Mouse (Mus musculus) intestine, embryonic 15.5 days (tissue): Measurements from ENCODE around the gene Tmprss9. TPM values are rescaled to one million over a fixed set of nuclear protein-coding genes. Genes with fewer than 3 reads are reported as not detected.

Experiments used
- ATAC-seq: fragments of 200-750 bp; cut with Nextera tagmentation; 2 replicates; pipeline ENCODE4 v1.8.0; 2017; ENCODE audit warnings: moderate TSS enrichment, moderate library complexity
- H3K27ac ChIP-seq: fragments of 300-500 bp; sonication (generic); 2 replicates; pipeline ENCODE4 v1.5.1; 2015; ENCODE audit warnings: mild to moderate bottlenecking, inconsistent platforms
- H3K27me3 ChIP-seq: fragments of 300-500 bp; sonication (generic); replicated peaks from 2 replicates; pipeline ENCODE4 v1.6.1; 2015; ENCODE audit warnings: inconsistent platforms
- H3K36me3 ChIP-seq: fragments of 300-500 bp; sonication (generic); 2 replicates; pipeline ENCODE4 v1.6.1; 2015; ENCODE audit warnings: inconsistent platforms
- H3K4me1 ChIP-seq: fragments of 300-500 bp; sonication (generic); replicated peaks from 2 replicates; pipeline ENCODE4 v1.6.1; 2015; ENCODE audit warnings: inconsistent platforms
- H3K4me2 ChIP-seq: fragments of 300-500 bp; sonication (generic); replicated peaks from 2 replicates; pipeline ENCODE4 v1.6.1; 2015; ENCODE audit warnings: mild to moderate bottlenecking, inconsistent platforms
- H3K4me3 ChIP-seq: fragments of 300-500 bp; sonication (generic); replicated peaks from 2 replicates; pipeline ENCODE4 v1.5.1; 2015; ENCODE audit warnings: inconsistent platforms
- H3K9ac ChIP-seq: fragments of 300-500 bp; sonication (generic); 2 replicates; pipeline ENCODE4 v1.6.1; 2015; ENCODE audit warnings: inconsistent platforms
- H3K9me3 ChIP-seq: fragments of 300-500 bp; sonication (generic); 2 replicates; pipeline ENCODE4 v1.6.1; 2016; ENCODE audit warnings: inconsistent platforms
- WGBS: fragments of 180-500 bp; shearing (Covaris S2); methylation state at CpG from one replicate; pipeline ENCODE4 v1.1.7; 2015; 5-methylcytosine and 5-hydroxymethylcytosine counted together
- polyA plus RNA-seq: library from polyadenylated mRNA; unstranded; fragments of >200 nt; fragmentation: Nextera tagmentation; extraction: Ambion mirVana; gene quantifications from 2 replicates; pipeline ENCODE4 v1.2.1, GENCODE M21; 2015

The Tmprss9 gene
- polyA plus RNA-seq, 1 experiment from 2014 or later: 0.05 TPM

DNA sequence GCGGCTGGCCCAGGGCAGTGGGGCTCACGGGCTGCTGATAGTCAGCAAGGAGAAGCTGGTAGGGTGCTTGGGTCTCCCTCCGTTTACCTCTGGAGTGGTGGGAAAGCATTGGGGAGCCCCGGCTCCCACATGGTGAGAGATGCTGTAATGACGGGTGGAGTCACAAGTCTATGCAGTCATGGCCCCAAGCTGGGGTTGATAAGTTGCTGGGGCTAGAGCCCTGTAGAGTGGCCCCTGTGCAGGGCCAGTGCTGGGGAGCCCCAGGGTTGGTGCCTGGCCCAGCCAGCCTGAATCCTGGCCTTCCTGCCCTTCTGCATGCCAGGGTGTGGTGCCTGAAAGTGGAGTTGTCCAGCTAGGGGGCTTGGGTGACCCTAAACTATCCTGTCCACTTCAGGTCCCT, 9.3 kb upstream of the Tmprss9 start:
- 90% methylated on average over 5 of the region's 5 CpGs for WGBS
- peaks cover 19% of the 10 kb centered on the region; the same call in 1 of the 2 replicates for H3K36me3 ChIP-seq
- H3K27ac ChIP-seq: no peak overlapping the region
- no peak for ATAC-seq
- H3K4me3 ChIP-seq: no peak overlapping the region
- peaks cover 5% of the 10 kb centered on the region for H3K4me1 ChIP-seq
- no peaks in the 10 kb centered on the region for H3K9me3 ChIP-seq
- H3K27me3 ChIP-seq: no peaks in the 10 kb centered on the region
- no peak overlapping the region for H3K4me2 ChIP-seq
- H3K9ac ChIP-seq: no peak overlapping the region

DNA sequence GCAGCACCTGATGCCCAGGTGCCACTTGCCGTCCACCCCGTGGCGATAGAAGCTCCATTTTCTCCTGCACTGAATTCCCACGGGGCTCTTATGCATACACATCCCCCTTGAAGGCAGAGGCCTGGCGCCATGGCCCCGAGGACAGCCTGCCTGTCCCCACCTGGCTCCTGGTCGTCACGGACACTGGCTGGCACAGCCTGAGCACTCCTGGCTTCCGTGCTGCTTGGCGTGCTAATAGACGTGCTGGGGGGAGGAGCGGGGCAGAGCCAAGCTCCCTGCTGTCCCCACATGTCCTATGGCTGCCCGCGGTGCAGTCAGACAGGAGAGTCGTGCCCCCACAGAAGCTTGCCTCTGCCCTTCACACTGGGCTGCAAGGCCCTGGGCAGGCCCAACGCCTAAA, 7.2 kb upstream of the Tmprss9 start:
- H3K4me1 ChIP-seq: no peaks in the 10 kb centered on the region
- H3K27ac ChIP-seq: no peak overlapping the region
- ATAC-seq: no peak
- no peak overlapping the region for H3K4me2 ChIP-seq
- peaks cover 22% of the 10 kb centered on the region for H3K36me3 ChIP-seq
- no peak overlapping the region for H3K9ac ChIP-seq
- H3K9me3 ChIP-seq: no peaks in the 10 kb centered on the region
- H3K27me3 ChIP-seq: no peaks in the 10 kb centered on the region
- no peak overlapping the region for H3K4me3 ChIP-seq
- 89% methylated on average over 16 of the region's 16 CpGs for WGBS

- Histone ChIP-seq H3K4me3 (no peak overlapping the region), H3K9me3 (no peaks in the 10 kb centered on the region), H3K4me2 (no peak overlapping the region), H3K36me3 (peaks cover 3% of the 10 kb centered on the region; the same call in 1 of the 2 replicates), H3K9ac (no peak overlapping the region), H3K27ac (no peak overlapping the region), H3K27me3 (no peaks in the 10 kb centered on the region), H3K4me1 (no peaks in the 10 kb centered on the region)
- no peak for ATAC-seq
- WGBS: 61% methylated on average over 3 of the region's 6 CpGs
Measured at GRCm38 (mm10) chr10:80870993-80871392, 655 bp upstream of the Tmprss9 start.

GRCm38 (mm10) chr10:80874035-80874434, 2.4 kb downstream of the Tmprss9 start:
- WGBS: 76% methylated on average over 9 of the region's 9 CpGs
- no peaks in the 10 kb centered on the region for H3K36me3 ChIP-seq
- H3K27me3 ChIP-seq: no peaks in the 10 kb centered on the region
- H3K9ac ChIP-seq: no peak overlapping the region
- H3K4me2 ChIP-seq: no peak overlapping the region
- ATAC-seq: no peak
- H3K4me1 ChIP-seq: no peaks in the 10 kb centered on the region
- H3K9me3 ChIP-seq: no peaks in the 10 kb centered on the region
- no peak overlapping the region for H3K4me3 ChIP-seq
- no peak overlapping the region for H3K27ac ChIP-seq

GRCm38 (mm10) chr10:80876028-80876427, 4.4 kb downstream of the Tmprss9 start:
- Histone ChIP-seq H3K27me3 (no peaks in the 10 kb centered on the region), H3K4me2 (no peak overlapping the region), H3K4me3 (no peak overlapping the region), H3K27ac (no peak overlapping the region), H3K4me1 (no peaks in the 10 kb centered on the region), H3K9ac (no peak overlapping the region), H3K36me3 (no peaks in the 10 kb centered on the region), H3K9me3 (no peaks in the 10 kb centered on the region)
- no peak for ATAC-seq
- WGBS: 29% methylated on average over 5 of the region's 5 CpGs

GRCm38 (mm10) chr10:80876594-80876993, 4.9 kb downstream of the Tmprss9 start:
- Histone ChIP-seq H3K27ac (no peak overlapping the region), H3K4me3 (no peak overlapping the region), H3K27me3 (no peaks in the 10 kb centered on the region), H3K9ac (no peak overlapping the region), H3K4me1 (no peaks in the 10 kb centered on the region), H3K4me2 (no peak overlapping the region), H3K9me3 (no peaks in the 10 kb centered on the region), H3K36me3 (no peaks in the 10 kb centered on the region)
- 29% methylated on average over 3 of the region's 3 CpGs for WGBS
- ATAC-seq: no peak

DNA sequence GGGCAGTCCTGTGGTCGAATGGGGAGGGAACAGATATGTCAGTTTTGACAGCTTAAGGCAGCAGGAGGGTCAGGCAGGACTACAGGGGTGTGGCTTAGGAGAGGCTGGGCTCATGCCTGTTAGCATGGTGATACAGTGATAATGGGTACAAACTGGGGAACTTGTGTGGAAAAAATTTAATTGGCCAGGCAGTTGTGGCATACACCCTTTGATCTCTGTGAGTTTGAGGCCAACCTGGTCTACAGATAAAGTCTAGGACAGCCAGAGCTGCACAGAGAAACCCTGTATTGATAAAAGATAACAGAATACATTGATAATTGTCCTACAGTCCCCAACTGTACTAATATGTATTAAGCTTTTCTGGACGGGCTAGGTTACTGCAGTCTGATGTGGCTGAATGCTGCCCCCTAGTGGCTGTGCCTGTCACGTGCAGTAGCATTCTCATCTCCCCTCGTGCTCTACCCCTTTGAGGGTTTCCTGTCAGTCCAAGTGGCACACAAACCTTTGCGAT, 8.5 kb downstream of the Tmprss9 start:
- no peak overlapping the region for H3K27ac ChIP-seq
- no peaks in the 10 kb centered on the region for H3K27me3 ChIP-seq
- H3K4me2 ChIP-seq: no peak overlapping the region
- no peak overlapping the region for H3K9ac ChIP-seq
- H3K9me3 ChIP-seq: no peaks in the 10 kb centered on the region
- H3K4me3 ChIP-seq: no peak overlapping the region
- ATAC-seq: peak; percentile 68
- no peaks in the 10 kb centered on the region for H3K36me3 ChIP-seq
- 17% methylated on average over 5 of the region's 5 CpGs for WGBS
- H3K4me1 ChIP-seq: no peaks in the 10 kb centered on the region

GRCm38 (mm10) chr10:80880901-80881300, 9.3 kb downstream of the Tmprss9 start:
- Histone ChIP-seq H3K9me3 (no peaks in the 10 kb centered on the region), H3K36me3 (no peaks in the 10 kb centered on the region), H3K4me3 (no peak overlapping the region), H3K4me1 (no peaks in the 10 kb centered on the region), H3K27me3 (no peaks in the 10 kb centered on the region), H3K4me2 (no peak overlapping the region), H3K27ac (no peak overlapping the region), H3K9ac (no peak overlapping the region)
- no peak for ATAC-seq
- WGBS: 68% methylated on average over 2 of the region's 2 CpGs

GRCm38 (mm10) chr10:80881301-80881700, 9.7 kb downstream of the Tmprss9 start:
- Histone ChIP-seq H3K4me3 (no peak overlapping the region), H3K36me3 (no peaks in the 10 kb centered on the region), H3K4me2 (no peak overlapping the region), H3K27ac (no peak overlapping the region), H3K9ac (no peak overlapping the region), H3K9me3 (no peaks in the 10 kb centered on the region), H3K27me3 (no peaks in the 10 kb centered on the region), H3K4me1 (no peaks in the 10 kb centered on the region)
- 28% methylated on average over 10 of the region's 10 CpGs for WGBS
- peak; percentile 52; the same call in 1 of the 2 replicates for ATAC-seq

- no peak for ATAC-seq
- Histone ChIP-seq H3K9ac (no peak overlapping the region), H3K27ac (no peak overlapping the region), H3K36me3 (no peaks in the 10 kb centered on the region), H3K4me3 (no peak overlapping the region), H3K9me3 (no peaks in the 10 kb centered on the region), H3K4me2 (no peak overlapping the region), H3K4me1 (no peaks in the 10 kb centered on the region), H3K27me3 (peaks cover 22% of the 10 kb centered on the region)
- 67% methylated on average over 11 of the region's 11 CpGs for WGBS
Measured at GRCm38 (mm10) chr10:80887181-80887580, 15.5 kb downstream of the Tmprss9 start.

GRCm38 (mm10) chr10:80895100-80895499, 23.5 kb downstream of the Tmprss9 start:
- Histone ChIP-seq H3K27ac (no peak overlapping the region), H3K36me3 (0 out of 2 replicates have a peak, but pooled peaks cover 7% of the 10 kb centered on the region), H3K9ac (no peak overlapping the region), H3K9me3 (no peaks in the 10 kb centered on the region), H3K4me2 (no peak overlapping the region), H3K27me3 (peaks cover 3% of the 10 kb centered on the region; the same call in 1 of the 2 replicates), H3K4me1 (peaks cover 20% of the 10 kb centered on the region), H3K4me3 (no peak overlapping the region)
- WGBS: 79% methylated on average over 7 of the region's 7 CpGs
- no peak for ATAC-seq

DNA sequence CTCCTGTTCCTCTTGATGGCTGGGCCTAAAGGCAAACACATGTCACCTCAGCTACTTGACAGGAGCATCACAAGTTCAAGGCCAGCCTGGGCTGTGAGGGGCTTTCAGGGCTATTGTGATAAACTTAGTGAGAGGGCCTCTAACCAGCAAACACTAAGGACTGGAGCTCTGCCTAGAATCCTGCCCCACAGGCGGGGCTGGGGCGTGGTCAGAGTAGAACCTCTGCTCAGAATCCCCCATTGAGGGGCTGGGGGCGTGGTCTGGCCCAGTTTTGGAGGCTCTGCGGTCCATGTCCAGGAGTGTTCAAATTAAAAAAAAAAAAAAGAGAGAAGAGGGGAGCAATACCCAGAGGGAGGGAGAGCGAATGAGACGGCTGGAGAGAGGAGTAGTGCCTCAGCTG, 24.0 kb downstream of the Tmprss9 start:
- Histone ChIP-seq H3K4me2 (no peak overlapping the region), H3K4me3 (no peak overlapping the region)

More for the DNA sequence above, 24.0 kb downstream of the Tmprss9 start:
- H3K27ac ChIP-seq: no peak overlapping the region
- no peaks in the 10 kb centered on the region; the same call in 1 of the 2 replicates for H3K27me3 ChIP-seq
- no peak for ATAC-seq
- 0 out of 2 replicates have a peak, but pooled peaks cover 7% of the 10 kb centered on the region for H3K36me3 ChIP-seq
- H3K9me3 ChIP-seq: no peaks in the 10 kb centered on the region
- H3K4me1 ChIP-seq: peaks cover 20% of the 10 kb centered on the region
- H3K9ac ChIP-seq: no peak overlapping the region
- WGBS: 81% methylated on average over 6 of the region's 6 CpGs
